Mouse (Mus musculus) hindbrain, postnatal 0 days (tissue): ENCODE measurements around the gene Mef2d. TPM values are rescaled to one million over a fixed set of nuclear protein-coding genes. Genes with fewer than 3 reads are reported as not detected.
A peak's percentile ranks its signal among the peaks of the same experiment; 100 is the strongest.

Source experiments
- ATAC-seq: fragments of 200-750 bp; cut with Nextera tagmentation; 2 replicates; pipeline ENCODE4 v1.8.0; 2017; ENCODE audit warnings: mild to moderate bottlenecking, moderate TSS enrichment, moderate library complexity
- DNase-seq: peaks from one replicate; pipeline ENCODE4 v3.0.0-alpha.2; 2015; ENCODE audit warnings: low spot score
- H3K27ac ChIP-seq: fragments of 300-500 bp; sonication (generic); 2 replicates; pipeline ENCODE4 v1.5.1; 2014; ENCODE audit warnings: mild to moderate bottlenecking
- H3K27me3 ChIP-seq: fragments of 300-500 bp; sonication (generic); 2 replicates; pipeline ENCODE4 v1.6.1; 2014; ENCODE audit warnings: low read length, mixed read lengths; ENCODE audit not compliant: insufficient read depth
- H3K36me3 ChIP-seq: fragments of 300-500 bp; sonication (generic); 2 replicates; pipeline ENCODE4 v1.6.1; 2014; ENCODE audit warnings: low read length, mixed read lengths; ENCODE audit not compliant: insufficient read depth
- H3K4me1 ChIP-seq: fragments of 300-500 bp; sonication (generic); 2 replicates; pipeline ENCODE4 v1.6.1; 2014; ENCODE audit warnings: antibody characterized with exemption, low read length, mixed read lengths; ENCODE audit not compliant: insufficient read depth
- H3K4me2 ChIP-seq: fragments of 300-500 bp; sonication (generic); 2 replicates; pipeline ENCODE4 v1.6.1; 2014; ENCODE audit warnings: low read depth, mild to moderate bottlenecking, low read length, moderate library complexity, mixed read lengths
- H3K4me3 ChIP-seq: fragments of 300-500 bp; sonication (generic); 2 replicates; pipeline ENCODE4 v1.5.1; 2014; ENCODE audit warnings: low read length
- H3K9ac ChIP-seq: fragments of 300-500 bp; sonication (generic); replicated peaks from 2 replicates; pipeline ENCODE4 v1.6.1; 2014; ENCODE audit warnings: mild to moderate bottlenecking, low read length, moderate library complexity, mixed read lengths
- H3K9me3 ChIP-seq: fragments of 300-500 bp; sonication (generic); 2 replicates; pipeline ENCODE4 v1.6.1; 2016; ENCODE audit warnings: low read length, mixed read lengths
- CTCF ChIP-seq: IDR thresholded peaks from 2 replicates; pipeline ENCODE4 v1.5.1; 2016; ENCODE audit warnings: antibody characterized with exemption, control low read depth, low read depth
- WGBS: fragments of 180-500 bp; shearing (Covaris S2); extraction: QIAGEN DNeasy Blood & Tissue Kit; methylation state at CpG from one replicate; pipeline ENCODE4 v1.1.7; 2014; 5-methylcytosine and 5-hydroxymethylcytosine counted together
- polyA plus RNA-seq: library from polyadenylated mRNA; unstranded; fragments of >200 nt; fragmentation: Nextera tagmentation; extraction: Ambion mirVana; gene quantifications from 2 replicates; pipeline ENCODE4 v1.2.1, GENCODE M21; 2015
- total RNA-seq: library from RNA; depleted of rRNA; stranded (reverse); fragments of >200 nt; gene quantifications from 2 replicates; pipeline ENCODE4 v1.2.3, GENCODE M21; 2014

Mef2d gene
- total and polyA plus RNA-seq, 2 experiments from 2014 or later: 19.2 to 50.3 TPM

DNA sequence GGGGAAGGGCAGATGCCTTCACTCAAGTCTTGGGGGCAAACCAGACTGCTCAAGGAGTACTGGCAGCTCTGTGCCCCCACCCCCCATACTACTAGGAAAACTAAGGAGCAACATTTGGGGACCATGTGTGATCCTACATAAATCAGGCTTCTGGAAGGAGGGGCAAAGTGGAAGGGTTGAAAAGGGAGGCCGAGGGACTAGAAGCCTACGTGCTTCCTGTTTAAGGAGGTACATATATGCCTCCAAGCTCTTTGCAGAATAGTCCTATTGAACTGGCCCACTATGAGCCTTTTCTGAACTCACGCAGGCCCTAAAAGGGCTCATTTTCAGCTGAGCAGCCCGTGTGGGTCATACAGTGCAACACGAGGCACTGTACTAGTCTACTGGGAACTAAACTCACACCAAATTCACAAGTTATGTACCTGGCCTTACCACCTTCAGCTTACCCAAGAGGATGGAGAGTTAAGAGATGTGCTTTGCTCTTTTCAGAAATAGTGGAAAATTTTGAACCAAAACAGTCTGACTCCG is 1.2 kb upstream of the Mef2d start:
- H3K27ac ChIP-seq: peak overlapping the region; percentile 99
- no peak overlapping the region for H3K9ac ChIP-seq
- DNase-seq: no peak
- no peak overlapping the region for H3K4me3 ChIP-seq
- H3K4me2 ChIP-seq: peak overlapping the region; percentile 93
- no peak for ATAC-seq
- H3K4me1 ChIP-seq: peaks cover 28% of the 10 kb centered on the region
- H3K36me3 ChIP-seq: no peaks in the 10 kb centered on the region
- TF ChIP-seq CTCF: no peak
- WGBS: 61% methylated on average over 6 of the region's 6 CpGs
- H3K9me3 ChIP-seq: no peaks in the 10 kb centered on the region
- no peaks in the 10 kb centered on the region for H3K27me3 ChIP-seq

DNA sequence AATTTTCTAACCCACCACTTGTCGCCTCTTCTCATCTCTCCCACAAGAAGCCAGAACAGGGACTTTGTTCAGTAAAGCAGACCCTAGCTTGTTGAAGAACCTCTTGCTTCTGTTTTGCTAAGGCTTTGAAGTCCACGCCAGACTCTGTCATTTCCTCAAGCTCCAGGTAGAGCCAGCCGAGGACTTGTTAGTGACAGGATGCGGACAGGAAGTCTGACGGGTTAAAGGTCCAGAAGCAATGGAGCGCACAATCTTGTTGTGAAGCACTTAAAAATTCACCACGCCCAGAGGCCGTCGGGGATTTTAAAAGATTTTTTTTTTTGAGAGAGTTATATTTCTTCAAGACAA is 759 bp upstream of the Mef2d start:
- TF ChIP-seq CTCF: no peak
- Histone ChIP-seq H3K4me1 (peaks cover 31% of the 10 kb centered on the region), H3K9me3 (no peaks in the 10 kb centered on the region), H3K4me3 (peak overlapping the region; percentile 92), H3K27me3 (no peaks in the 10 kb centered on the region), H3K9ac (peak overlapping the region; percentile 93), H3K27ac (peak overlapping the region; percentile 99), H3K36me3 (no peaks in the 10 kb centered on the region), H3K4me2 (peak overlapping the region; percentile 93)
- no peak for ATAC-seq
- 15% methylated on average over 9 of the region's 9 CpGs for WGBS
- DNase-seq: no peak

DNA sequence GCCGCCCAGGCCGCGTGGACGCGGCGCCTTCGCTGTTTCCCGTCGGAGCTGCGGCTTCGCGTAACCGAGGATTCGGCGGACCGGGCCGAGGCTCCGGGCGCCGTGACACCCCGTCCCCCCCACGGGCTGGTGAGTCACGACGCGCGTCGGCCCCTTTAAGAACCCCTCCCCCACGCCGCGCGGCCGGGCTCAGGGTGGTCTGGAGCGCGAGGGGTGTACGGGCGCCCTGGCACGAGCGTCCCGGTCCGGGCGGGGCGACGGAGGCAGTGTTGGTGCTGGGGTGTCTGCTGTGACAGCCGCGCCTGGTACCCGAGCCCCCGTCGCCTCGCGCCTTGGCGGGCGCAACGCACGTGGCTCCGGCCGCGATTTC is 359 bp downstream of the Mef2d start:
- ATAC-seq: peak; percentile 54
- Histone ChIP-seq H3K4me3 (peak overlapping the region; percentile 92), H3K27ac (peak overlapping the region; percentile 99), H3K27me3 (no peaks in the 10 kb centered on the region), H3K9me3 (no peaks in the 10 kb centered on the region), H3K9ac (peak overlapping the region; percentile 93), H3K4me1 (peaks cover 33% of the 10 kb centered on the region), H3K36me3 (no peaks in the 10 kb centered on the region), H3K4me2 (peak overlapping the region; percentile 93)
- TF ChIP-seq CTCF: no peak
- DNase-seq: peak; percentile 80
- WGBS: under 1% methylated on average over 57 of the region's 57 CpGs

DNA sequence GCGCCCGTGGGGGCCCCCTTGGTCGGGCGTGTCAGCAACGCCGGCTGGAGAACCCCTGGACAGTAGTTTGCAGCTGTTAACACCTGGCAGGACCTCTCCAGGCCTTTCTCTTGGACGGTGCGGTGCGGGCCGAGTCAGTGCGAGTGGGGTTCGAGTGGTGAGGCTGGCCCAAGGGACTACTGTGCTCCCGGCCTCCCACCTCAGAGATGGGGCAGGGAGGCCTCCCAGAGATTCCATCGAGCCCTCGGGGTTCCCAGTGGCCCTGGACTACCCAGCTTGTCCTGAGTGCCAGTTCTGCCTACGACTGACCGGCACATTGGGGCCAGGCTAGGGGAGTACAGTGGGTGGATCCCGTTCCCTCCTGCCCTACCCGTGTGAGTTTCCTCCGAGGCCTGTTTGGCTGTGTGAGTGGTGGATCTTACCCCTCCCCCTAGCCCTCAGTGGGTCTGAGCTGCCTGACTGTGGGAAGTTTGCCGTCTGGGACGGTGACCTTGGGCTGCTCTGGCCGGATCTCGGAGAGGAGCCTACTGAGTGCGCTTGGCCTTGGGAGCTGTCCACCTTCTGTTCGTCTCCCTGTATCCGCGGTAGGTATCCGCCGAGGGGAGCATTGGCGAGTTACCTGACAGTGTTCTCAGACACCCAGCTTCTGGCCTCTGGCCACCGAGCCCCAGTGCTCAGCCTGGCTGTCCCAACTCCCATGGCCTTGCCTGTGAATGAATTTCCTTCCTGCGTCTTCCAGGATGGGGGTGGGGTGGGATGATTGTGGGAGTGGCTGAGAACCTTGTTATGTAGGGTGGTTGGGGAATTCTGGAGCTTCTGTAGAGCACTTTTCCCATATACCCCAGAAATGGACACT is 972 bp downstream of the Mef2d start:
- Histone ChIP-seq H3K4me1 (peaks cover 39% of the 10 kb centered on the region), H3K9me3 (no peaks in the 10 kb centered on the region), H3K4me2 (peak overlapping the region; percentile 93), H3K27me3 (no peaks in the 10 kb centered on the region), H3K9ac (peak overlapping the region; percentile 93), H3K4me3 (peak overlapping the region; percentile 92), H3K27ac (peak overlapping the region; percentile 99), H3K36me3 (no peaks in the 10 kb centered on the region)
- under 1% methylated on average over 33 of the region's 33 CpGs for WGBS
- TF ChIP-seq CTCF: no peak
- ATAC-seq: 0 out of 2 replicates have a peak, but pooled peaks have one; percentile 5
- peak; percentile 51 for DNase-seq

GRCm38 (mm10) chr3:88143961-88144486 is 1.9 kb downstream of the Mef2d start:
- Histone ChIP-seq H3K9ac (peak overlapping the region; percentile 93; the same call in 1 of the 2 replicates), H3K27ac (peak overlapping the region; percentile 99; the same call in 1 of the 2 replicates), H3K27me3 (no peaks in the 10 kb centered on the region), H3K4me3 (peak overlapping the region; percentile 92), H3K4me2 (peak overlapping the region; percentile 93), H3K9me3 (no peaks in the 10 kb centered on the region), H3K4me1 (peaks cover 47% of the 10 kb centered on the region), H3K36me3 (no peaks in the 10 kb centered on the region)
- DNase-seq: peak; percentile 15
- TF ChIP-seq CTCF: no peak; the same call in 1 of the 2 replicates
- ATAC-seq: no peak
- WGBS: 16% methylated on average over 5 of the region's 5 CpGs

- no peak for TF ChIP-seq CTCF
- peak overlapping the region; percentile 93 for H3K4me2 ChIP-seq
- H3K4me1 ChIP-seq: peaks cover 55% of the 10 kb centered on the region
- no peak for DNase-seq
- ATAC-seq: no peak
- H3K4me3 ChIP-seq: peak overlapping the region; percentile 92
- WGBS: 66% methylated on average over 6 of the region's 6 CpGs
- H3K27ac ChIP-seq: peak overlapping the region; percentile 99
- H3K27me3 ChIP-seq: no peaks in the 10 kb centered on the region
- H3K36me3 ChIP-seq: no peaks in the 10 kb centered on the region
- H3K9ac ChIP-seq: peak overlapping the region; percentile 93
- H3K9me3 ChIP-seq: no peaks in the 10 kb centered on the region
These were observed 2.7 kb downstream of the Mef2d start for GRCm38 (mm10) chr3:88144648-88145410.
